Mouse (Mus musculus) embryonic facial prominence, embryonic 14.5 days (tissue): ENCODE results near the gene Gp1bb. TPM values are rescaled to one million over a fixed set of nuclear protein-coding genes. Genes with fewer than 3 reads are reported as not detected.

Experiments
- ATAC-seq: fragments of 200-750 bp; cut with Nextera tagmentation; 2 replicates; pipeline ENCODE4 v1.8.0; 2017; ENCODE audit warnings: low read depth, moderate number of reproducible peaks, moderate TSS enrichment
- DNase-seq: peaks from one replicate; pipeline ENCODE4 v3.0.0-alpha.2; 2015; ENCODE audit warnings: low spot score
- H3K27ac ChIP-seq: fragments of 300-500 bp; sonication (generic); replicated peaks from 2 replicates; pipeline ENCODE4 v1.5.1; 2014; ENCODE audit warnings: low read depth, mild to moderate bottlenecking, low read length, moderate library complexity
- H3K27me3 ChIP-seq: fragments of 300-500 bp; sonication (generic); replicated peaks from 2 replicates; pipeline ENCODE4 v1.6.1; 2014; ENCODE audit warnings: low read length; ENCODE audit not compliant: control insufficient read depth, insufficient read depth
- H3K36me3 ChIP-seq: fragments of 300-500 bp; sonication (generic); 2 replicates; pipeline ENCODE4 v1.6.1; 2014; ENCODE audit warnings: low read length, mixed read lengths; ENCODE audit not compliant: control insufficient read depth, insufficient read depth
- H3K4me1 ChIP-seq: fragments of 300-500 bp; sonication (generic); 2 replicates; pipeline ENCODE4 v1.6.1; 2014; ENCODE audit warnings: antibody characterized with exemption, low read length; ENCODE audit not compliant: control insufficient read depth, insufficient read depth
- H3K4me2 ChIP-seq: fragments of 300-500 bp; sonication (generic); 2 replicates; pipeline ENCODE4 v1.6.1; 2014; ENCODE audit warnings: low read depth, mild to moderate bottlenecking, low read length, moderate library complexity, mixed read lengths
- H3K4me3 ChIP-seq: fragments of 300-500 bp; sonication (generic); 2 replicates; pipeline ENCODE4 v1.5.1; 2014; ENCODE audit warnings: low read depth, mild to moderate bottlenecking, low read length
- H3K9ac ChIP-seq: fragments of 300-500 bp; sonication (generic); 2 replicates; pipeline ENCODE4 v1.6.1; 2014; ENCODE audit warnings: low read depth, mild to moderate bottlenecking, low read length, moderate library complexity, mixed read lengths
- H3K9me3 ChIP-seq: fragments of 300-500 bp; sonication (generic); 2 replicates; pipeline ENCODE4 v1.6.1; 2016; ENCODE audit warnings: low read length; ENCODE audit not compliant: control insufficient read depth
- WGBS: fragments of 180-500 bp; shearing (Covaris S2); extraction: QIAGEN DNeasy Blood & Tissue Kit; methylation state at CpG from one replicate; pipeline ENCODE4 v1.1.7; 2014; 5-methylcytosine and 5-hydroxymethylcytosine counted together
- polyA plus RNA-seq: library from polyadenylated mRNA; unstranded; fragments of >200 nt; fragmentation: Nextera tagmentation; extraction: Ambion mirVana; gene quantifications from 2 replicates; pipeline ENCODE4 v1.2.1, GENCODE M21; 2014

Gene Gp1bb
- polyA plus RNA-seq, 1 experiment from 2014 or later: 3.1 TPM

DNA sequence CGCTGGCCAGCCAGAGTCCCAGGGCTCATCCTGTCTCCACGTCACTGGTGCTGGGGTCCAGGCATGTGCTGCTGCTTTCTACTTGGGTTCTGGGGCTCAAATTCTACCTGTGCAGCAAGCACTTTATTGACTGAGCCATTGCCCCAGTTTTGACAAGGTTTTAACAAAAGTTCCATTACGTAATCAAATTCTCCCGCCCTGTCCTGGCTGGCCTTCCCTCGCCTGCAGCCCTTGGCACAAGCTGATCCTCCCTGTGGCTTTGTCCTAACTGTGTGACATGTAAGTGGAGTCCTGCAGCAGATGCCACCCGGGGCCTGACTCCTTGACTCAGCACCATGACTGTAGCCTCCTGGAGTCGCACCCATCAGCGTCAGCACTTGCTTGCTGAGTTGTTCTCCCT lies 48.0 kb downstream of the Gp1bb start:
- Histone ChIP-seq H3K36me3 (no peaks in the 10 kb centered on the region), H3K4me3 (no peak overlapping the region), H3K9ac (no peak overlapping the region), H3K4me1 (peaks cover 8% of the 10 kb centered on the region), H3K27me3 (peaks cover under 1% of the 10 kb centered on the region), H3K4me2 (no peak overlapping the region), H3K27ac (no peak overlapping the region), H3K9me3 (peaks cover 11% of the 10 kb centered on the region; the same call in 1 of the 2 replicates)
- 67% methylated on average over 8 of the region's 8 CpGs for WGBS
- DNase-seq (no peak), ATAC-seq (no peak)

Other genes with a start within 250 kb of the Gp1bb start
- 14.7 TPM in 2 replicates for gene Txnrd2, start 196.0 kb downstream of the Gp1bb start, polyA plus RNA-seq
- 85.4 and 86.4 TPM in 2 replicates for gene Comt, start 195.6 kb downstream of the Gp1bb start, polyA plus RNA-seq
- gene Gnb1l, start 123.7 kb downstream of the Gp1bb start, polyA plus RNA-seq: 16.5 and 17.8 TPM in 2 replicates
- 3.2 and 3.8 TPM in 2 replicates for gene Rtl10, start 123.5 kb downstream of the Gp1bb start, polyA plus RNA-seq
- gene Tbx1, start 31.7 kb downstream of the Gp1bb start, polyA plus RNA-seq: 10.5 and 12.4 TPM in 2 replicates
- gene Gm49601, start 4.0 kb upstream of the Gp1bb start, polyA plus RNA-seq: 2.4 and 2.6 TPM in 2 replicates
- gene Sept5, start 7.6 kb upstream of the Gp1bb start, polyA plus RNA-seq: 34.1 and 43.5 TPM in 2 replicates
- gene Cldn5, start 154.4 kb upstream of the Gp1bb start, polyA plus RNA-seq: 35.4 and 39.5 TPM in 2 replicates
- gene Ufd1, start 189.4 kb upstream of the Gp1bb start, polyA plus RNA-seq: 49.2 and 55.5 TPM in 2 replicates
- 34.5 and 37.8 TPM in 2 replicates for gene Cdc45, start 189.6 kb upstream of the Gp1bb start, polyA plus RNA-seq
- 20.1 and 22.2 TPM in 2 replicates for gene 2510002D24Rik, start 214.2 kb upstream of the Gp1bb start, polyA plus RNA-seq
- not detected in 2 replicates for gene Gm28539, start 214.2 kb upstream of the Gp1bb start, polyA plus RNA-seq